Mouse (Mus musculus) stomach, postnatal 0 days (tissue): ENCODE data around the gene Polr3f. TPM values are rescaled to one million over a fixed set of nuclear protein-coding genes. Genes with fewer than 3 reads are reported as not detected.

Source experiments
- ATAC-seq: fragments of 200-750 bp; cut with Nextera tagmentation; 2 replicates; pipeline ENCODE4 v1.8.0; 2017; ENCODE audit not compliant: low FRiP score, low TSS enrichment
- DNase-seq: peaks from one replicate; pipeline ENCODE4 v3.0.0-alpha.2; 2016; ENCODE audit warnings: low spot score
- H3K27ac ChIP-seq: fragments of 300-500 bp; sonication (generic); replicated peaks from 2 replicates; pipeline ENCODE4 v1.5.1; 2014; ENCODE audit warnings: mild to moderate bottlenecking, control low read depth
- H3K27me3 ChIP-seq: fragments of 300-500 bp; sonication (generic); 2 replicates; pipeline ENCODE4 v1.6.1; 2014; ENCODE audit warnings: low read length; ENCODE audit not compliant: control insufficient read depth, insufficient read depth
- H3K36me3 ChIP-seq: fragments of 300-500 bp; sonication (generic); 2 replicates; pipeline ENCODE4 v1.6.1; 2014; ENCODE audit warnings: low read length, mixed read lengths; ENCODE audit not compliant: control insufficient read depth, insufficient read depth
- H3K4me1 ChIP-seq: fragments of 300-500 bp; sonication (generic); replicated peaks from 2 replicates; pipeline ENCODE4 v1.6.1; 2014; ENCODE audit warnings: antibody characterized with exemption; ENCODE audit not compliant: control insufficient read depth, insufficient read depth
- H3K4me2 ChIP-seq: fragments of 300-500 bp; sonication (generic); replicated peaks from 2 replicates; pipeline ENCODE4 v1.6.1; 2014; ENCODE audit warnings: low read depth, mild to moderate bottlenecking, control low read depth, moderate library complexity
- H3K4me3 ChIP-seq: fragments of 300-500 bp; sonication (generic); 2 replicates; pipeline ENCODE4 v1.5.1; 2014; ENCODE audit warnings: low read depth, low read length, control low read depth
- H3K9ac ChIP-seq: fragments of 300-500 bp; sonication (generic); 2 replicates; pipeline ENCODE4 v1.6.1; 2014; ENCODE audit warnings: mild to moderate bottlenecking, low read length, control low read depth, mixed read lengths
- H3K9me3 ChIP-seq: fragments of 300-500 bp; sonication (generic); 2 replicates; pipeline ENCODE4 v1.6.1; 2016; ENCODE audit warnings: low read length; ENCODE audit not compliant: control insufficient read depth
- CTCF ChIP-seq: IDR thresholded peaks from 2 replicates; pipeline ENCODE4 v1.5.1; 2016; ENCODE audit warnings: antibody characterized with exemption, low read depth, mild to moderate bottlenecking, moderate library complexity
- EP300 ChIP-seq: optimal IDR thresholded peaks from 2 replicates; pipeline ENCODE3; 2016; ENCODE audit warnings: antibody characterized with exemption
- WGBS: fragments of 180-500 bp; shearing (Covaris S2); extraction: QIAGEN DNeasy Blood & Tissue Kit; methylation state at CpG from one replicate; pipeline ENCODE4 v1.1.7; 2014; 5-methylcytosine and 5-hydroxymethylcytosine counted together
- polyA plus RNA-seq: library from polyadenylated mRNA; unstranded; fragments of >200 nt; fragmentation: Nextera tagmentation; extraction: Ambion mirVana; gene quantifications from 2 replicates; pipeline ENCODE4 v1.2.1, GENCODE M21; 2015

The Polr3f gene
- polyA plus RNA-seq = 8.2 and 9.0 TPM in 2 replicates

DNA sequence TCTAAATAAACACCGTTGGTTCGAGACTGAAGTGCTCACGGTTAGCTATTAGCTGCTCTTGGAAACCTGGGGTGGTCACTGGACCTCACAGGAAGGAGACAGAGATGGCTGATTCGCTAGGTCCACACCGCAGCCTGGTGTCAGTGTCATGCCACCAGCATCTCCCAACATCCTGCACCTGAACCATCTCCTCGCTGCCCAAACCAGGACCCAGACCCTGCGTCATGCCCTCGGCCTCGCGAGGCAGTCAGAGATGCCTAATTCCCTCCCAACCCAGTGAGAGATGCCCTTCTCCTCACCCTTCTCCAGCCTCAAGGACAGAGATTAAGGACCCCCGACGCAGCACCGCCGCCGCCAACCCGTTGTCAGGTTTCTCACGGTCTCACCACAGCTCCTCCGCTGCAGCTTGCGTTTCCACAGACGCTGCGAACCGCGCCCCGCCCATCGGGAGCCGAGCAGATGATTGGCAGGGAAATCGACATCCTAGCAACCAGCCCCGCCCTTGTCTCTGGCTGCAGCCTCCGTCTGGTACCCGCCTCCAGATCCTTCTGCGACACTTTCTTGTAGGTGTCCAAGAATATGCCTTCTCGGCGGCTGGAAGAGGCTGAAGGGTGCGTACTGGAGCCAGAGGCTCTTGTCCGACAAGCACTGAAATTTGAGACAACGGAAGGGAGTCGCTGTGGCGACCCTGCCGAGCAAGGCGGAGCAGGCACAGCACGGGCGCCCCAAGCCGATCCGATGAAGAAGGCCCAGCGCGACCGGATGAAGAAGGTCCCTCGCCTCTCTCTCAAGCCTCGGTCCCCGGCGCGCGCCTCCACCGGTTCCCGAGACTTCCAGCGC lies at the start of gene Polr3f, which contains the start of gene Dzank1:
Polr3f (plus strand) TSS at position 738 of the 840 bp plus-strand sequence.
Dzank1 (minus strand) TSS at position 434 of the 840 bp plus-strand sequence.
- Histone ChIP-seq H3K27ac (peak within 1 kb of the TSS; percentile 92), H3K27me3 (no peaks in the 10 kb centered on the region), H3K9me3 (no peaks in the 10 kb centered on the region), H3K4me3 (peak within 1 kb of the TSS; percentile 96), H3K4me1 (peaks cover 3% of the 10 kb centered on the region; the same call in 1 of the 2 replicates), H3K36me3 (no peaks in the 10 kb centered on the region), H3K9ac (peak within 1 kb of the TSS; percentile 96), H3K4me2 (peak within 1 kb of the TSS; percentile 83)
- TF ChIP-seq EP300 (peak; percentile 88), CTCF (peak; percentile 28; the same call in 1 of the 2 replicates)
- ATAC-seq = peak; percentile 99
- WGBS = under 1% methylated on average over 56 of the region's 56 CpGs
- DNase-seq = peak; percentile 96

- DNase-seq (no peak), ATAC-seq (no peak)
- WGBS = 80% methylated on average over 2 of the region's 2 CpGs
- Histone ChIP-seq H3K4me1 (no peaks in the 10 kb centered on the region), H3K27ac (no peak overlapping the region), H3K4me3 (no peak overlapping the region), H3K4me2 (no peak overlapping the region), H3K36me3 (no peaks in the 10 kb centered on the region), H3K27me3 (no peaks in the 10 kb centered on the region), H3K9ac (no peak overlapping the region), H3K9me3 (no peaks in the 10 kb centered on the region)
- TF ChIP-seq EP300 = no peak
- TF ChIP-seq CTCF = no peak
These were observed 48.1 kb upstream of the Polr3f start for GRCm38 (mm10) chr2:144479421-144479820.

DNA sequence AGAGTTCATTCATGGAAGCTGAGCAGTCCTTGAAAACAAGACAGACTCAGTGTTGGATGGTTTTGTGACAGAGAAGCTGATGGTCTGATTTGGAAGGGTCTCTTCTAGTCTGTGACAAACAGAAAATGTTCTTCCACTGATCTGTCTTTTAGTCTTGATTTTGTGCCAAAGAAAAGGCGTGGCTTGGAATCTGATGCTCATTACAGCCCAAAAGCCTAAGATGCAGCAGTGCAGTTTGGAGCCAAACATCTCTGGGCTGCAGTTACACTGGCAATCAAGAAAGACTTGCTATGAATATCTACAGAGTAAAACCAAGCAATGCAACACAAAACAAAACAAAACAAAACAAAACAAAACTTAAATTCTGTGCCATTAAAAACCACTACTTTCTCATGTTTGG lies 43.4 kb upstream of the Polr3f start:
- no peak overlapping the region for H3K9ac ChIP-seq
- no peaks in the 10 kb centered on the region for H3K4me1 ChIP-seq
- no peaks in the 10 kb centered on the region for H3K36me3 ChIP-seq
- no peaks in the 10 kb centered on the region for H3K9me3 ChIP-seq
- H3K27me3 ChIP-seq = no peaks in the 10 kb centered on the region
- H3K27ac ChIP-seq = no peak overlapping the region
- TF ChIP-seq CTCF = no peak
- TF ChIP-seq EP300 = no peak
- no peak overlapping the region for H3K4me2 ChIP-seq
- no peak for DNase-seq
- WGBS = 37% methylated on average over 1 of the region's 1 CpGs
- H3K4me3 ChIP-seq = no peak overlapping the region
- ATAC-seq = no peak

DNA sequence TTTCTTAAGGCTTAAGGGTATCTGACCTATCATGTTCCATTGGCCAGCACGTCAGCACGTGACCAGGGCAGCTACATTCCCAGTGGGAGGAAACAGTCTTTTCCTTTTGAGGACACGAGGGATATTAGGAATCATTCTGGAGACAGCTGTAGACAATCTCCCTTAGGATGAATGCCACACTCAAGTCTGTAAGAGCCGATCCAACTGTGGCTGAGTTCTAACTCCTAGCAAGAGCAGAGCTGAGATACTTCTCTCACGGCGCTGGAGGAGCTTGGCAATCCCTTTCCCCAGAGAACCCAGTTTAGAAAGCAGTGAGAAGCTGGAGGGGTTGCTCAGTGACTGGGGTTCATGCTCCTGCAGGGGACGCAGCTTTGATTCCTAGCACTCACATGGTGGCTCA lies 42.1 kb upstream of the Polr3f start:
- Histone ChIP-seq H3K27me3 (no peaks in the 10 kb centered on the region), H3K27ac (no peak overlapping the region), H3K4me1 (no peaks in the 10 kb centered on the region), H3K9ac (no peak overlapping the region), H3K36me3 (no peaks in the 10 kb centered on the region), H3K9me3 (no peaks in the 10 kb centered on the region), H3K4me2 (no peak overlapping the region), H3K4me3 (no peak overlapping the region)
- DNase-seq (no peak), ATAC-seq (no peak)
- 67% methylated on average over 7 of the region's 7 CpGs for WGBS
- TF ChIP-seq EP300 (no peak), CTCF (no peak)

DNA sequence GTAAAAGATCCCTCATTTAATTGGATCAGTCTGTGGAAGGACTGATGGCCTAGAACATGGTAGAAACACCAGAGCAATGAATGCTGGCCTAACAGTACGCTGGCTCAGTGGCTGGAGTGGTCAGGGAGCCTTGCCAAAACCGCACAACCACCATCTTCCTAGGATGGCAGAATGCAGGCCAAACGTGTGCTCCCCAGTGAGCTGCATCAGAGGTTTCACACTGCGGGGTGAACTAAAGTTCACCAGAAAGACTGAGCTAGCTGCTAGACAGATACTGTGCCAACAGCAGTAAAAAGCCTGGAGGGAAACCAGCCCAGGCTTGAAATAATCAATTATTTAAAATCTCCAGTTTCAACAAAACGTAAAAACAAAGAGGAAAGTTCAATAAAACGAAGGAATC lies 40.0 kb upstream of the Polr3f start:
- 35% methylated on average over 6 of the region's 6 CpGs for WGBS
- no peaks in the 10 kb centered on the region for H3K27me3 ChIP-seq
- ATAC-seq = no peak
- H3K27ac ChIP-seq = no peak overlapping the region
- no peak for DNase-seq
- H3K4me2 ChIP-seq = no peak overlapping the region
- no peaks in the 10 kb centered on the region for H3K9me3 ChIP-seq
- TF ChIP-seq CTCF = no peak
- no peak overlapping the region for H3K4me3 ChIP-seq
- H3K9ac ChIP-seq = no peak overlapping the region
- no peaks in the 10 kb centered on the region for H3K36me3 ChIP-seq
- no peaks in the 10 kb centered on the region for H3K4me1 ChIP-seq

- WGBS = 84% methylated on average over 5 of the region's 5 CpGs
- Histone ChIP-seq H3K4me1 (no peaks in the 10 kb centered on the region), H3K4me2 (no peak overlapping the region), H3K9me3 (no peaks in the 10 kb centered on the region), H3K36me3 (no peaks in the 10 kb centered on the region), H3K4me3 (no peak overlapping the region), H3K27ac (no peak overlapping the region), H3K9ac (no peak overlapping the region), H3K27me3 (no peaks in the 10 kb centered on the region)
- DNase-seq (no peak), ATAC-seq (no peak)
- no peak for TF ChIP-seq CTCF
- TF ChIP-seq EP300 = no peak
These were observed 38.2 kb upstream of the Polr3f start for GRCm38 (mm10) chr2:144489342-144489741.
